Mouse (Mus musculus) brain, embryonic 14.5 days (tissue): ENCODE results near the gene Ankrd44.

ENCODE experiments used
- CTCF ChIP-seq: fragments of 200-500 bp; IDR thresholded peaks from 2 replicates; pipeline ENCODE4 v1.5.1; 2012; ENCODE audit warnings: inconsistent platforms, mild to moderate bottlenecking, moderate library complexity, borderline replicate concordance; ENCODE audit not compliant: insufficient read depth, insufficient read length; ENCODE audit errors: extremely low read depth
- POLR2A ChIP-seq: fragments of 200-500 bp; IDR thresholded peaks from 2 replicates; pipeline ENCODE4 v1.6.1; 2012; ENCODE audit warnings: mild to moderate bottlenecking, inconsistent platforms, borderline replicate concordance; ENCODE audit not compliant: poor library complexity, insufficient read depth, insufficient read length, severe bottlenecking; ENCODE audit errors: extremely low read depth

DNA sequence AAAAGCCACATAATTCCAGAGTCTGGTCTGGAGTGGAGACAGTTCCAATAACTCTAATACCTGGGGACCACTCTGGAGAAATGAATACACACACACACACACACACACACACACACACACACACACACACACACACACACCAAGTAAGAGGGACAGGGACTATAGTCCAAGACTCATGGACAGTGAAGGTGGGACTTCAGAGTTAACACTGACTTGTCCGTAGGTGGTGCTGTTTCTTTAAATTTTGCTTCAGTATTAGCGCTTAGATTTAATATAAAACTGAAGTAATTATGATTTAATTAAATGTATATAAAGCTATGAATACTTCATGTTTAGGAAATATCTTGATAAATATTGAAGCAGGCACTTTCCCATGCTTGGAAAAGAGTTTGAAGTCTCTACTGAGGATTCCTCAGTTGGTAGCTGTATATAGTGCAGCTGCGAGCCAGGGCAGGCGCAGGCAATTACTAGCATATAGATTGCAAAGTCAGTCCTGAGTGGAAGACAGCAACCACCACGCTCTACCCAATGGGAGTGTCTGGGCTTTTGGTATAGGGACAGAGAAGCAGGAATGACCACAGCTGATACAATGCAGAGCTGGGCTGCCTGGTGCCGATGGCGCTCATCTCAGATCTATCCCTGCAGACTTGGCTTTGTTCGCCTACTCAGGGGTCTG is 170.4 kb downstream of the Ankrd44 start:
- TF ChIP-seq CTCF: no peak
- no peak for TF ChIP-seq POLR2A
